Mouse (Mus musculus) ES-Bruce4 (cell line): ENCODE measurements at regions not wholly inside any gene's neighbourhood (a gene's known extent, or its start where the extent isn't known, plus 50 kb on each side); places are given as distances from the start of the nearest gene placed in this dataset.

Source experiments
- H3K27ac ChIP-seq: 2 replicates; pipeline ENCODE4 v1.5.1; 2012; ENCODE audit warnings: low read length, inconsistent platforms; ENCODE audit not compliant: insufficient read depth
- H3K27me3 ChIP-seq: 2 replicates; pipeline ENCODE4 v1.6.1; 2012; ENCODE audit warnings: mild to moderate bottlenecking, low read length, inconsistent platforms; ENCODE audit not compliant: control insufficient read depth, poor library complexity, insufficient read depth, severe bottlenecking
- H3K36me3 ChIP-seq: 2 replicates; pipeline ENCODE4 v1.6.1; 2012; ENCODE audit warnings: inconsistent platforms, mild to moderate bottlenecking, low read length, moderate library complexity; ENCODE audit not compliant: control insufficient read depth, poor library complexity, insufficient read depth, severe bottlenecking
- H3K4me1 ChIP-seq: one replicate; pipeline ENCODE4 v1.8.1; 2011; ENCODE audit warnings: low read length; ENCODE audit not compliant: control insufficient read depth, insufficient read depth
- H3K4me3 ChIP-seq: 2 replicates; pipeline ENCODE4 v1.5.1; 2011; ENCODE audit warnings: low read depth, mild to moderate bottlenecking, low read length
- H3K9ac ChIP-seq: 2 replicates; pipeline ENCODE4 v1.6.1; 2012; ENCODE audit warnings: low read depth, mild to moderate bottlenecking, inconsistent platforms; ENCODE audit not compliant: poor library complexity, severe bottlenecking
- H3K9me3 ChIP-seq: replicated peaks from 2 replicates; pipeline ENCODE4 v1.6.1; 2012; ENCODE audit warnings: mild to moderate bottlenecking, low read length, inconsistent platforms; ENCODE audit not compliant: control insufficient read depth, poor library complexity, insufficient read depth, severe bottlenecking
- CTCF ChIP-seq: IDR thresholded peaks from one replicate; pipeline ENCODE4 v1.8.1; 2011; ENCODE audit warnings: low read depth, low read length
- EP300 ChIP-seq: IDR thresholded peaks from 2 replicates; pipeline ENCODE4 v1.6.1; 2011; ENCODE audit warnings: low read depth, low read length; ENCODE audit not compliant: insufficient read depth
- POLR2A ChIP-seq: IDR thresholded peaks from one replicate; pipeline ENCODE4 v1.8.1; 2011; ENCODE audit warnings: low read length; ENCODE audit not compliant: insufficient read depth

DNA sequence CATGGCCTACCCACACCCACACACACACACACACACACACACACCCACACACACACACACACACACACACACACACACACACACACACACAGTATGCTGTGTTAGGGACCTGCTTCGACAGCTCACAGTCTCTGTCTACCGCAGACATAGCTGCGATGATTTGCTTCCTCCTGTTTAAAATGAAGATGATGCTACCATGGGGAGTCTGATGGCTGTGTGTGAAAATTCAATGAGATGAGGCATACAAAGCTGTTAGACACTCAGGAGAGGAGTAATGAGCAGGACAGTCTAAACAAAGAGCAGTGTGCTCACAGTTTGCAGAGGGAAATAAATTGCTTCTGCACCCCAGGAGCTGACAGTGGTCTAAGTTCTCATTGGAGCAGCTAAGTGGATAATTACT, 306.4 kb downstream of the Mycn start:
- H3K4me3 ChIP-seq = no peak overlapping the region
- H3K9ac ChIP-seq = no peak overlapping the region
- no peaks in the 10 kb centered on the region for H3K36me3 ChIP-seq
- no peaks in the 10 kb centered on the region for H3K9me3 ChIP-seq
- no peak for TF ChIP-seq CTCF
- TF ChIP-seq POLR2A = no peak
- H3K4me1 ChIP-seq = no peaks in the 10 kb centered on the region
- H3K27ac ChIP-seq = no peak overlapping the region
- no peaks in the 10 kb centered on the region for H3K27me3 ChIP-seq

DNA sequence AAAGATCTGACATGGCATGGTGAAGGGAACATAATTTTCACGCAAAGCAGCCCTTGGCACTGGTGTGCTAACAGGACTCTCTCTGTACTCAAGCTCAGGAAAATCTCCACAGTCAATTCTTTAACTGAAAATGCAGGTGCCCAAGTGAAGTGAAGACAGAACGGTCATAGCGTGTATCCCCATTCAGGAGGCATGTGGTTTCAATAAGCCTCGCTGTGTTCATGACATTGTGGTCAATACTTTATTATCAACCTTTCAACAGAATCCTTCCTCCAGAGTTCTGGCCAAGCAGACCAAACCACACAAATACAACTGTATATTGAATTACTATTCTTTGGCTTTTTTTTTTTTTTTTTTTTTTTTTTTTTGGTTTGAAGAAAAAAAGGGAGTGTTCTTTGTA, 314.1 kb downstream of the Mycn start:
- H3K4me3 ChIP-seq = no peak overlapping the region
- H3K27ac ChIP-seq = no peak overlapping the region
- no peaks in the 10 kb centered on the region for H3K4me1 ChIP-seq
- no peaks in the 10 kb centered on the region for H3K27me3 ChIP-seq
- no peaks in the 10 kb centered on the region for H3K9me3 ChIP-seq
- no peak overlapping the region for H3K9ac ChIP-seq
- TF ChIP-seq EP300 (no peak), POLR2A (no peak), CTCF (no peak)
- no peaks in the 10 kb centered on the region for H3K36me3 ChIP-seq

- no peak for TF ChIP-seq POLR2A
- TF ChIP-seq EP300 = no peak
- no peak for TF ChIP-seq CTCF
- Histone ChIP-seq H3K4me3 (no peak overlapping the region), H3K9ac (no peak overlapping the region), H3K9me3 (no peaks in the 10 kb centered on the region), H3K27ac (no peak overlapping the region), H3K27me3 (no peaks in the 10 kb centered on the region), H3K36me3 (no peaks in the 10 kb centered on the region), H3K4me1 (no peaks in the 10 kb centered on the region)
These were observed 315.9 kb downstream of the Mycn start for GRCm38 (mm10) chr12:12625788-12626187.

- H3K4me1 ChIP-seq = no peaks in the 10 kb centered on the region
- H3K9me3 ChIP-seq = no peaks in the 10 kb centered on the region
- H3K9ac ChIP-seq = no peak overlapping the region
- H3K27ac ChIP-seq = no peak overlapping the region
- no peaks in the 10 kb centered on the region for H3K27me3 ChIP-seq
- H3K4me3 ChIP-seq = no peak overlapping the region
- no peaks in the 10 kb centered on the region for H3K36me3 ChIP-seq
- TF ChIP-seq POLR2A (no peak), EP300 (0 out of 2 replicates have a peak, but pooled peaks have one; percentile 16), CTCF (peak; percentile 73)
These were observed 318.9 kb downstream of the Mycn start for GRCm38 (mm10) chr12:12622712-12623292.

GRCm38 (mm10) chr12:12621506-12621905, 320.2 kb downstream of the Mycn start:
- H3K36me3 ChIP-seq = no peaks in the 10 kb centered on the region
- no peak overlapping the region for H3K4me3 ChIP-seq
- no peaks in the 10 kb centered on the region for H3K9me3 ChIP-seq
- no peaks in the 10 kb centered on the region for H3K27me3 ChIP-seq
- H3K4me1 ChIP-seq = no peaks in the 10 kb centered on the region
- H3K9ac ChIP-seq = no peak overlapping the region
- TF ChIP-seq EP300 (no peak), POLR2A (no peak), CTCF (no peak)
- no peak overlapping the region for H3K27ac ChIP-seq

GRCm38 (mm10) chr12:12620316-12620715, 321.4 kb downstream of the Mycn start:
- H3K27me3 ChIP-seq = no peaks in the 10 kb centered on the region
- TF ChIP-seq POLR2A (no peak), EP300 (no peak), CTCF (no peak)
- no peak overlapping the region for H3K4me3 ChIP-seq
- no peak overlapping the region for H3K27ac ChIP-seq
- H3K4me1 ChIP-seq = no peaks in the 10 kb centered on the region
- no peak overlapping the region for H3K9ac ChIP-seq
- H3K36me3 ChIP-seq = no peaks in the 10 kb centered on the region
- H3K9me3 ChIP-seq = no peaks in the 10 kb centered on the region
